Mouse (Mus musculus) testis, adult 2 months (tissue): ENCODE measurements at regions not wholly inside any gene's neighbourhood (a gene's known extent, or its start where the extent isn't known, plus 50 kb on each side); places are given as distances from the start of the nearest gene placed in this dataset.

Experiments used
- CTCF ChIP-seq: fragments of 200-500 bp; IDR thresholded peaks from 2 replicates; pipeline ENCODE4 v1.5.1; 2012; ENCODE audit warnings: low read depth, mild to moderate bottlenecking, inconsistent platforms, low read length, moderate library complexity; ENCODE audit not compliant: control insufficient read depth, insufficient read depth, insufficient replicate concordance
- POLR2A ChIP-seq: fragments of 200-500 bp; IDR thresholded peaks from 2 replicates; pipeline ENCODE4 v1.6.1; 2012; ENCODE audit warnings: low read depth, mild to moderate bottlenecking, inconsistent platforms, low read length, moderate library complexity; ENCODE audit not compliant: control insufficient read depth

GRCm38 (mm10) chr14:59051478-59051879, 91.2 kb downstream of the 1700129C05Rik start:
- TF ChIP-seq CTCF, result no peak
- no peak for TF ChIP-seq POLR2A
